Mouse (Mus musculus): ENCODE measurements around the gene Nek1.

The Nek1 gene

GRCm38 (mm10) chr8:60992910-60993638 is at the start of gene Nek1:
Gene Nek1 (plus strand): TSS chr8:60993195.
- peak; percentile 99 for DNase-seq

- no peak for DNase-seq
Measured at GRCm38 (mm10) chr8:60947503-60947902, 45.5 kb upstream of the Nek1 start.

GRCm38 (mm10) chr8:60949859-60950258 is 43.1 kb upstream of the Nek1 start:
- no peak for DNase-seq

- DNase-seq = no peak
Measured at GRCm38 (mm10) chr8:60951271-60951670, 41.7 kb upstream of the Nek1 start.

- no peak for DNase-seq
Measured at GRCm38 (mm10) chr8:60951757-60952156, 41.2 kb upstream of the Nek1 start.

- DNase-seq = no peak
Measured at GRCm38 (mm10) chr8:60952803-60953202, 40.2 kb upstream of the Nek1 start.

- peak; percentile 51 for DNase-seq
Measured at GRCm38 (mm10) chr8:60954281-60955014, 38.5 kb upstream of the Nek1 start.

GRCm38 (mm10) chr8:60956847-60957246 is 36.1 kb upstream of the Nek1 start:
- no peak for DNase-seq

- no peak for DNase-seq
Measured at GRCm38 (mm10) chr8:60962763-60963162, 30.2 kb upstream of the Nek1 start.

- no peak for DNase-seq
Measured at GRCm38 (mm10) chr8:60963931-60964330, 29.1 kb upstream of the Nek1 start.

- DNase-seq = no peak
Measured at GRCm38 (mm10) chr8:60964518-60964917, 28.5 kb upstream of the Nek1 start.

GRCm38 (mm10) chr8:60965306-60965705 is 27.7 kb upstream of the Nek1 start:
- DNase-seq = no peak

GRCm38 (mm10) chr8:60965741-60966140 is 27.3 kb upstream of the Nek1 start:
- DNase-seq = no peak

GRCm38 (mm10) chr8:60969091-60969490 is 23.9 kb upstream of the Nek1 start:
- DNase-seq = no peak

GRCm38 (mm10) chr8:60971808-60972207 is 21.2 kb upstream of the Nek1 start:
- DNase-seq = no peak

- no peak for DNase-seq
Measured at GRCm38 (mm10) chr8:60973448-60973847, 19.5 kb upstream of the Nek1 start.

- DNase-seq = no peak
Measured at GRCm38 (mm10) chr8:60974837-60975236, 18.2 kb upstream of the Nek1 start.

- no peak for DNase-seq
Measured at GRCm38 (mm10) chr8:60976818-60977217, 16.2 kb upstream of the Nek1 start.

- DNase-seq = no peak
Measured at GRCm38 (mm10) chr8:60978496-60978895, 14.5 kb upstream of the Nek1 start.

GRCm38 (mm10) chr8:60981388-60981787 is 11.6 kb upstream of the Nek1 start:
- DNase-seq = no peak

GRCm38 (mm10) chr8:60982701-60983687 is 10.0 kb upstream of the Nek1 start, which contains the start of gene Clcn3:
Gene Clcn3 (minus strand): TSS chr8:60983300.
- peak; percentile 98 for DNase-seq

- peak; percentile 67 for DNase-seq
Measured at GRCm38 (mm10) chr8:60983688-60984079, 9.3 kb upstream of the Nek1 start.

All from lung, postnatal 14 days (tissue).